Mouse (Mus musculus) embryonic stem cell, embryonic (primary cell): Measurements from ENCODE around the gene Gsc2.

Source experiments
- CTCF ChIA-PET, 4 experiments: fragments of 300-600 bp in 2 of 4; fragments of 350-600 bp in 2 of 4; sonication (Branson Sonifier 250); formaldehyde crosslinking; loops; one replicate each; lab custom pipeline; 2022; ENCODE audit warnings: inconsistent platforms in 2 of 4; lab: Charles Lee
- POLR2A ChIA-PET, 4 experiments: fragments of 300-600 bp in 2 of 4; fragments of 350-600 bp in 2 of 4; sonication (Branson Sonifier 250); formaldehyde crosslinking; loops; one replicate each; lab custom pipeline; 2022; ENCODE audit warnings: antibody characterized with exemption in 4 of 4, inconsistent platforms in 1 of 4; lab: Charles Lee

Gene Gsc2

DNA sequence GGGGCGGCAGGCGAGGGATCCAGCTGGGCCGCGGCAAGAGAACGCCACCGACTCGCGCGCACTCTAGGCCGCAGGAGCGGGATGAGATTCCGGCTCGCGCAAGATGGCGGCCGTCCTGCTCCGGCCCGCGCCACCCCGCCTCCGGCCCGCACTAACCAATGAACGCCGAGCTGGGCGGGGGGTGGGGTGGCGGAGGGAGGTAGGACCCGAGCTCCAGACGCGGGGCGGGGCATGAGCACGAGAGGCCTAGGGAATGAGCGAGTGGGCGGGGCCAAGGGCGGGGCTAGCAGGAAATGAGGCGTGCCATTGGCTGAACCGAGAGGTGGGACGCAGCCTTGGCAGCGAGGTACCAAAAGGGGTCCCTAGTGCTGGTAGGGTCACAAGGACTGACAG is 23.3 kb downstream of the Gsc2 start, which contains the start of gene Gm20518:
Gene Gm20518 (minus strand): TSS at position 105 of the 393 bp plus-strand sequence.
- ChIA-PET POLR2A (interaction anchor here (0.6 to 4.6 kb wide), 103 partner anchors 8 to 921 kb away, joined by 3 to 52 read pairs (median 5); partner anchors contain the start of genes Ess2 (in 3 of the 4), Gsc2 (in 3 of the 4), Slc25a1 (in 3 of the 4) and Cdc45 (in 1 of the 4)), CTCF (interaction anchor here (0.5 to 2.8 kb wide), 24 partner anchors 8 to 744 kb away, joined by 3 to 14 read pairs (median 4); partner anchors contain the start of genes Ccdc116 (in 1 of the 4), Dgcr6 (in 1 of the 4), Ess2 (in 1 of the 4) and Slc25a1 (in 1 of the 4))

DNA sequence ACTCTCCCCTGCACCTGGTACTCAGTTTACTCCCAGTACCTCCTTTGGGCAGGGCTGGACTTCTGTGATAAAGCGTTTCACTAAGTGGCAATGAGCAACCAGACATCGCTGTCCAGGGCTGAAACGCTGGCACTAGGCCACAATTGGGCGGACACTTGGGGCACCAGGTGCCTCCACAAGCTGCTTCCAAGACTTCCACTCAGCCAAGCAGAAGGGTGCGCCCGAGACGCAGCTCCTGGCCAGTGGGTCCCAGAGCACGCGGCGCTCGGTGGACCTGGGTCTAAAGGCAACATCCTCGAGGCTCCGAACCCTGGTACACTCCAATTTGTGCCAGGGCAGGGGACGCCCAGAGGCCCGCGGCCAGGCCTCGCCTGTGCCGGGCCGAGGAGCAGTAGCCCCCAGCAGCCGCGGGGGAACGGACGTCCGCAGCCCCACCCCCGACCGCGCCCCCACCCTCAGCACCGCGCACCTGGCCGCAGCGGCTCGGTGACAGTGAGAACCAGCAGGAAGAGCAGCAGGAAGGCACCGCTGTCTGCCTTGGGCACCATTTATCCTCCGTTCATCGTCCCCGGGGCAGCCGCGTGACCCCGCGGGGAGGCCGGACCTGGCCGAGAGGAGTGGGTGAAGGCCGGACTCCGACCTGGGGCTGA is 23.8 kb downstream of the Gsc2 start:
- ChIA-PET CTCF (interaction anchor here in 3 of 4 experiments (0.5 to 2.8 kb wide), 23 partner anchors 9 to 744 kb away, joined by 3 to 14 read pairs (median 4); partner anchors contain the start of genes Ccdc116 (in 1 of the 3), Dgcr6 (in 1 of the 3), Ess2 (in 1 of the 3) and Slc25a1 (in 1 of the 3)), POLR2A (interaction anchor here (0.6 to 4.6 kb wide), 100 partner anchors 8 to 921 kb away, joined by 3 to 52 read pairs (median 5); partner anchors contain the start of genes Ess2 (in 3 of the 4), Gsc2 (in 3 of the 4), Slc25a1 (in 3 of the 4) and Cdc45 (in 1 of the 4))

DNA sequence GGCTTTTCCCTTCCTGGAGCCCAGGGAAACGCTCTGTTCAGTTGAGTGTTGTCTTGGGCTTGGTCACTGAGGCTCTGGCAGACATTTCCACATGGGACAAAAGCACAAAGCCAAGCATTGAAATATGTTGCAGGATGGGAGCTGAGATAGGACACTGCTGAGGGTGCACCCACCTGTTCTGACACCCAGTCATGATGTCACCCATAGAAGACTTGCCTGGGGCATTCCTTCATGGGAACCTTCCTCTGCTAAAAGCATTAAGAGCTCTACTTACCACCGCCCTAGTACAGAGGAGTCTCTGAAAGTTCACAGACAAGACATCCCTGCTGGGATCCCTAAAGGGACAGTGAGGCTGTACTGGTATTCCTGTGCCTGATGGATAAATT is 24.5 kb downstream of the Gsc2 start:
- POLR2A ChIA-PET: interaction anchor here (0.6 to 4.6 kb wide), 36 partner anchors 8 to 922 kb away, joined by 3 to 52 read pairs (median 8); partner anchors contain the start of genes Ess2 (in 2 of the 4), Slc25a1 (in 2 of the 4), Cdc45 (in 1 of the 4) and Gsc2 (in 1 of the 4)
- CTCF ChIA-PET: interaction anchor here in 2 of 4 experiments (0.7 to 2.8 kb wide), 2 partner anchors 41 to 670 kb away, joined by 6 to 14 read pairs; no protein-coding TSS in a partner anchor

DNA sequence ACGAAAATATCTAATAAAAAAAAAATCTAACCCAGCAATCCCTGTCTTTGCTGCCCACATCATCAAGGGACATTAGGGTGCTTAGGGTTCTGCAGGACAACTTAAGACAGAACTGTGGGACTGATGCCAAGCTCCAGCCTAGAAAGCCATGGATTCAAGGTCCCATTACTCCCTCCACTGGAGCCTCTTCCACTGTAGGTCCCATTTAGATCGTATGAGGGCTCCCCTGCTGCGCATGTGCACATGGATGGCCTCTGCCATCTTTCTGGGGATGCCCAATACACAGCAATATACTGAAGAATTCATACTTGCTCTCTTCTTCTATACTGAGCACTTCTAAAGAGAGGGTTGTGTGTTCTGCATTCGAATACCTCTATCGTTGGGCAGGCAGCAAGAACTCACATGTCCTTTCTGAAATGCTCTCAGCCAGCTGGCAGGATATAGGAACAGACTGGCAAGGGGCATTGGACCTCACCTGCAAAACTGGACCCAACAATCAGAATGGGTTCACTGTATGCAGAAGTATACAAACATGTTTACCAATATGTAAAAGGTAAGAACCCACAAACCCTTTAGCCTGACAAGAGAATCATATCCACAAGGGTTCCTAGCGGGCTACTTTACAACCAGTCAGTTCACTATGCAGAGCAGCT is 25.0 kb downstream of the Gsc2 start:
- CTCF ChIA-PET: interaction anchor here in 1 of 4 experiments (0.7 kb wide), 1 partner anchor 670 kb away, joined by 6 read pairs; no protein-coding TSS in a partner anchor
- POLR2A ChIA-PET: interaction anchor here in 2 of 4 experiments (0.7 to 4.6 kb wide), 14 partner anchors 9 to 199 kb away, joined by 3 to 52 read pairs (median 11); partner anchors contain the start of genes Slc25a1 (in 2 of the 2), Ess2 (in 1 of the 2) and Klhl22 (in 1 of the 2)

DNA sequence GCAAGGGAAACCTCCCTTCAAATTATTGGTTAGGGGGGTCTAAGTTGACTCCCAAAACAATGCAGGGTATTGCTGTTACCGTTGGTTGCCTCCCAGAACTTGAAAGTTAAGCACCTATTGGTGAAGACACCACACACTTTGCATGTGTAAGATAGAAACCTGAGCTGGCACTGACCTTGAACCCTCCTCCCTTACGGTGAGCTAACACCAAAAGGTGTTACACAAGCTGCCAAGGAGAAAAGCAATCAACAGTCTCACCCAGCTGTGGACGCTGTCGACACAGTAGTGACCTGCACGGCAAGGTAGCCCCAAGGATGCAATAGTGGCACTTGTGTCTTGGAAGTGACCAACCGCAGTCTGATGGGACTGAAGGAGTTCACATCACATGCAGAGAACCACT is 30.7 kb downstream of the Gsc2 start:
- POLR2A ChIA-PET: interaction anchor here in 3 of 4 experiments (0.7 to 6.8 kb wide), 18 partner anchors 7 to 205 kb away, joined by 3 to 36 read pairs (median 4); partner anchors contain the start of genes Slc25a1 (in 2 of the 3), Ess2 (in 1 of the 3), Gm20518 (in 1 of the 3) and Klhl22 (in 1 of the 3)
- CTCF ChIA-PET: interaction anchor here in 1 of 4 experiments (1.7 kb wide), 1 partner anchor 35 kb away, joined by 4 read pairs; no protein-coding TSS in a partner anchor

DNA sequence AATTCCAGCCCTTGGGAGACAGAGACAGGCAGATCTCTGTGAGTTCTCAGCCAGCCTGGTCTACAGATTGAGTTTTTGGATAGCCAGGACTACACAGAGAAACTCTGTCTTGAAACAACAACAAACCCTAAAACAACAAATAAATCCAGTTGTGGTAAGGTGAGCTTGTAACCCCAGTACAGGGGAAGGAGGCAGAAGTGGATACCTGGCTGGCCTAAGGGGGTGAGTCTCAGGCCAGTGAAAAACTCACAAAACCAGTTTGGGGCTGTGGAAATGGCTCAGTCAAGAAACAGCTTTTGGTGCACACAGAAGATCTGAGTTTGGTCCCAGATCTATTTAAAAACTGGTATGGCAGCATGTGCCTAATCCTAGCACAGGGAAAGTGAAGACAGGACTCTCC is 32.7 kb downstream of the Gsc2 start:
- ChIA-PET POLR2A (interaction anchor here in 3 of 4 experiments (0.9 to 6.8 kb wide), 6 partner anchors 9 to 15 kb away, joined by 3 to 36 read pairs (median 6); partner anchors contain the start of gene Gm20518 (in 3 of the 3)), CTCF (no interaction called here)

DNA sequence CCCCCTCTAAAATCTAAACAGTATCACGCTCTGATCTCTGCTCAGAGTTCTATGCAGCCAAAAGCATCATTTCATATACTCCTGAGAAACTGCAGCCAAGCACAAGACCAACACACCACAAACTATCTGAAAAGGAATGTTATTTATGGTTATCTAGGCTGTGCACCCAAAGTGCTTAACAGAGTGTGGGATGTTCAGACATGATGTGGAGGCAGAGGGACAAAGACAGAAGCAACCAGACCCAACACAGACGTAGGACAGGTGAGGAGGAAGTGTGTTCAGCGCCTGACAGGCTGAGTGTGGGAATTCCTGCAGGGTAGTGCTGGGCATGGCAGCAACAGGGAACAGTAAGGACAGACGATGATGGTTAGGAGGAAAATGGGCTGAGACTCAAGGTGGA is 35.3 kb downstream of the Gsc2 start:
- ChIA-PET CTCF (no interaction called here), POLR2A (interaction anchor here in 2 of 4 experiments (0.7 to 6.8 kb wide), 6 partner anchors 8 to 45 kb away, joined by 3 to 36 read pairs (median 4); partner anchors contain the start of gene Gm20518 (in 2 of the 2))

DNA sequence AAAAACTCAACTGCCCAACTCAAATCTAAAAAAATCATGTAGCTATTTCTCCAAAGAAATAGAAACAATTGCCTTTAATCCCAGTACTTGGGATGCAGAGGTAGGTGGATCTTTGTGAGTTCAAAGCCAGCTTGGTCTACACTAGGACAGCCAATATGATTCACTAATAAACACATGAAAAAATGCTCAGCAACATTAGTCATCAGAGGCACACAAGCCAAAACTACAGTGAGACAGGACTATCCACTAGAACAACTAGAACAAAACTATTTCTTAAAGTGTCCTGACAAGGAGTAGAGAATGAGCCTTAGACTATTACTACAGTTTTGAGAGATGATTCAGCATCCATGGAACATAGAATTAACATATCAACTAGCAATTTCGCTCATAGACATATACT is 38.8 kb downstream of the Gsc2 start:
- CTCF ChIA-PET: no interaction called here
- POLR2A ChIA-PET: interaction anchor here in 1 of 4 experiments (2.4 kb wide), 1 partner anchor 16 kb away, joined by 8 read pairs; the partner anchor contains the start of gene Gm20518

DNA sequence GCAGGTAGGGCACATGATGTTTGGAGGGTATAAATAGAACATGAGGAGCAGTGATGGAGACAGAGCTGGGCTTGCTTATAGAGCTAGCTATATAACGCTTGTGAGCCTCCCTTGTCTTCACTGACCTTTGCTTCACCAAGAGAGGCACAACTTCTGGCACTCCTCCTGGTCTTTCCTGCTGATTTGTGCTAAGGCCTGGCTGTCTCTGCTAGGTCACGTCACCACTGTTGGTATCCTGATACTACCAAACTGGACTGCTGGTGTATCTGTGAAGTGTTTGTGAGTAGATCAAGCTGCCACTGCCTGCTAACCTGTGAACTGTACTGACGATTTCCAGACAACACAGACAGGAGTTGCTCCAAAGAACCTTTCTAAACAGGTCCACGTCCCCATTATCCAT is 39.7 kb downstream of the Gsc2 start:
- POLR2A ChIA-PET: interaction anchor here in 1 of 4 experiments (2.4 kb wide), 1 partner anchor 17 kb away, joined by 8 read pairs; the partner anchor contains the start of gene Gm20518

DNA sequence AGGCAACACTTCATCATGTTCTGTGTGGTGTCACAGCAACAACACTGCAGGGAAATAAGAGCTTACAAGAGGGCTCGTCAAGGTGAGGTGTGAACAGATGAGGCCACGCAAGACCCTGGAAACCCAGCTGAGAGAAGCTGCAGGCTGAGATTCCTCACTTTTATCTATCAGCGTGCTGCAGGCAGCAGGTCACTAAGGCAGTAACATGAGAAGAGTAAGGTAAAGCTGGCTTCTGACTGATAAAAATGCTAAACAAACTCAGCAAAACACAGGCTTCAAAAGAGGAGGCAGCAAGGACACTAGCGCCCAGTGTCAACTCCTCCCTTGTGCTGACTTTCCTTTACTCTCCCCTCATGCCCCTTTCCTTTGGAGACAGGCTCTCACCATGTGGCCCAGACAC is 41.9 kb downstream of the Gsc2 start:
- CTCF ChIA-PET: interaction anchor here in 1 of 4 experiments (0.5 kb wide), 1 partner anchor 11 kb away, joined by 5 read pairs; no protein-coding TSS in a partner anchor
- POLR2A ChIA-PET: interaction anchor here in 3 of 4 experiments (0.5 to 2.4 kb wide), 5 partner anchors 11 to 19 kb away, joined by 3 to 12 read pairs (median 3); partner anchors contain the start of gene Gm20518 (in 2 of the 3)

More for the DNA sequence above, 39.7 kb downstream of the Gsc2 start:
- CTCF ChIA-PET: interaction anchor here in 1 of 4 experiments (0.8 kb wide), 1 partner anchor 63 kb away, joined by 4 read pairs; no protein-coding TSS in a partner anchor

DNA sequence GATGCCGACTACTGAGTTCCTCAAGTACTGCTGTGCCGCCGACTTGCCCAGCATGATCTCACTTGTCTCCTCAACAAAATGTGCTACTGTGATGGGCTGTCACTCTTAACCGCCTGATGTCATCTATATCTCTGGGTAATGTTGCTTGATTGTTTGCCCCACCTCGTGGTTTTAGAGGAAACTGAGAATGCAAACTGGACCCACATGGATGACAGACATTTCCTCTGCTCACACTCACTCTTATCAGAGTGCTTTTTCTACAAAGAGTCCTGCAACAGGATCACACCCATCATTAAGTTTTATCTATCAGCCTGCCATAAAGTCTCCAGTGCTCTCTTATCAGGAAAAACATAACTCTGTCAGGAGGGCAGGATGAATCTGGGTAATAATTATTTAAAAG is 43.6 kb downstream of the Gsc2 start:
- CTCF ChIA-PET: no interaction called here

DNA sequence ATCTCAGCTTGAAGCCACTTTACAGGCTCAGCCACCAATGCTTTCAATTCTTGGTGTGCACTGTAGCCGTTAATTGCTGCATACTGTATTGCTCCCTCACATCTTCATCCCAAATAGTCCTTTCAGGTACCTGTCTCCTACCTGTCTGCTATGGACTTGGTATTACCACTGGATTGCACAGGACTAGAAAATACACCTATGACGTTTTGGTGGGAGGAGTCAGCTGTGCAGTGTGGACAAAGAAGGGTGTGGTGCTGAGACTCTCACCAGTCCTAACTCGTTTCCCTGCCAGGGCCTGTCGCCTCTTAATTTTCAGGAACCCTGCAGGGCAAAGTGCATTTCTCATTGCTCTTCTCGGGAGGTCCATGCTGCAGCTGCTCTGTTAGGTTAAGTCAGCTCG is 49.1 kb downstream of the Gsc2 start:
- ChIA-PET CTCF (no interaction called here), POLR2A (interaction anchor here in 3 of 4 experiments (1.0 to 6.5 kb wide), 10 partner anchors 16 to 224 kb away, joined by 3 to 37 read pairs (median 4); partner anchors contain the start of gene Gm20518 (in 3 of the 3))

More for the DNA sequence above, 43.6 kb downstream of the Gsc2 start:
- POLR2A ChIA-PET: interaction anchor here in 2 of 4 experiments (1.0 to 6.5 kb wide), 3 partner anchors 9 to 20 kb away, joined by 5 to 37 read pairs (median 12); partner anchors contain the start of gene Gm20518 (in 2 of the 2)

DNA sequence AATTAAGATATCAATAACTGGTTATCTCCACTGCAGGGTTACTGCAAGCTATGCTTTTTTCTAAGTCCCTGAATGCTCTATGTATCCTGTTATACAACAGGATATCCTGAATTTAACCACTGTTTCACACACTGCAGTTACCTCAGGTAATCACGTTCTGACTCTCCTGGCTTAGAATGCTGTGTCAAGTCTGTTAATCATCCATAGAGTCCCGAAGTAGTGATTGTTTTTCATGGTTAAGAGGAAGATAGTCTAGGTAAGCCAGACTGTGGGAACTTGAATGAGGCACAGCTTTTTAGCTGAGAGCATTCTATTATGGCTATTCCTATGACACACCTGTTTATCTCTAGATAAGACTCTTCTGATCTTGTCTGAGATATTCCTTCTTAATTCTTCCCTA is 49.6 kb downstream of the Gsc2 start:
- POLR2A ChIA-PET: interaction anchor here in 3 of 4 experiments (0.8 to 6.5 kb wide), 11 partner anchors 12 to 224 kb away, joined by 3 to 37 read pairs (median 3); partner anchors contain the start of gene Gm20518 (in 3 of the 3)

More for the DNA sequence above, 49.6 kb downstream of the Gsc2 start:
- CTCF ChIA-PET: no interaction called here
